Mouse (Mus musculus): ENCODE data around the gene Gfy.

DNA sequence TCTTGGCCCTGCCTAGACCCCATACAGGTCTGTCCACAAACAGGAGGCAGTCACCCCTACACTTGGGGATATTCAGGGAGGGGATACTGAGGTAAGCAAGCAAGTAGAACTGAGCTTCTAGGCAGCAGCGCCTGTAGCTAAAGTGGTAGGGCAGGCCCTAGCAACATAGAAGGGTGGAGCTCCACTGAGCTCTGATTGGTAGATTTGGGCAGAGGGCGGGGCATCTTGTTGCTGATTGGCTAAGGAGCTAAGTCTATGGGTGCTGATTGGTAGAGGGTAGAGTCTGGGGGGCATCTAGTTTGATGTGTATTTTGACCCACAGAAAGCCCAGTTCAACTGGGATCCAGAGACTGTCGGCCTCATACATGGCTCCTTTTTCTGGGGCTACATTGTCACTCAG lies 9.9 kb downstream of the Gfy start:
- TF ChIP-seq CTCF (IDR thresholded peaks at IDR 0.05; ENCODE audit: low read depth), result no peak
- no peak for TF ChIP-seq EP300 (optimal IDR thresholded peaks at IDR 0.05)
